Comparison of ENCODE assay signal across 10 mouse cellular contexts in the genomic region with DNA sequence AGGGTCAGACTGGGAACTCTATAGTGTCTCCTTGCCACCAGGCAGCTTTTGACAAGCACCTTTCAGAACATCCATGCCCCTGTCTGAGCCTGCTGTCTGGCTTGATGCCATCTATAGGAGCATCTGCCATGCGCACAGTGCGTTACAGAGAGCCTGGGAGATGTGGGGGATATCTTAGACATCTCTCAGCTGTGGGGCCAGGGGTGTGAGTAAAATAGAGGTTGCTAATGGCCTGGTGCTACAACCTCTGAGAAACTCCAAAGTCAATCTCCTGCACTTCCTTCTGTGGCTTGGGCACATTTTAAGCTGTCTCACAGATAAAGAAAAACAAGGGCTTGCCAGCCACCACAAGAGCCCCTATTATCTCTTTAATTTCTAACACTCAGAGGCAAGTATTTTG. TPM values are rescaled to one million over a fixed set of nuclear protein-coding genes. Genes with fewer than 3 reads are reported as not detected.
A peak's percentile ranks its signal among the peaks of the same experiment; 100 is the strongest.
DNase-seq lines count a peak whose midpoint lies in the region; ATAC-seq and TF ChIP-seq lines count a peak whose summit lies in the region.
"Had no signal": no experiment of that assay in that cellular context is flagged by ENCODE, and none has a peak within 500 bp of the region (broad histone marks: within the 10 kb centered on the region; RNA-seq: fewer than 3 reads in every experiment).

No protein-coding gene starts in this region.

- H3K9me3 ChIP-seq in liver, embryonic 13.5 days (replicated peaks), result no peaks in the 10 kb centered on the region
- H3K9me3 ChIP-seq in liver, postnatal 0 days (ENCODE audit: low read length), result no peaks in the 10 kb centered on the region
- H3K9me3 ChIP-seq in embryonic facial prominence, embryonic 13.5 days, result no peaks in the 10 kb centered on the region
- H3K9me3 ChIP-seq in midbrain, embryonic 15.5 days, result no peaks in the 10 kb centered on the region

- intact Hi-C loops in gastrocnemius, adult 2 months (cut with DNase I), result no loop called here

- no peak for DNase-seq in gastrocnemius, adult 2 months
- no peak for DNase-seq in gastrocnemius, postnatal 10 days
- no peak for DNase-seq in liver, embryonic 13.5 days
- no peak for DNase-seq in liver, postnatal 0 days
- no peak for DNase-seq in lung, postnatal 10 days
- DNase-seq in thymus, postnatal 4 days, result no peak
- DNase-seq: kidney, postnatal 14 days; right cerebral cortex, postnatal 4 days had no signal

- no peak for TF ChIP-seq CTCF in gastrocnemius, adult 2 months (IDR thresholded peaks at IDR 0.05)
- TF ChIP-seq CTCF in liver, postnatal 0 days (IDR thresholded peaks at IDR 0.05; ENCODE audit: low read depth), result no peak

- H3K36me3 ChIP-seq in liver, embryonic 13.5 days, result peaks cover 43% of the 10 kb centered on the region
- peaks cover 7% of the 10 kb centered on the region; the same call in 1 of the 2 replicates for H3K36me3 ChIP-seq in liver, postnatal 0 days (replicated peaks; ENCODE audit: insufficient read depth, low read length)
- H3K36me3 ChIP-seq in embryonic facial prominence, embryonic 13.5 days, result peaks cover 4% of the 10 kb centered on the region; the same call in 1 of the 2 replicates
- H3K36me3 ChIP-seq in midbrain, embryonic 15.5 days (replicated peaks), result 0 out of 2 replicates have a peak, but pooled peaks cover 4% of the 10 kb centered on the region

- no peak overlapping the region for H3K4me3 ChIP-seq in gastrocnemius, adult 2 months
- H3K4me3 ChIP-seq in liver, embryonic 13.5 days (replicated peaks), result no peak overlapping the region
- H3K4me3 ChIP-seq in liver, postnatal 0 days (ENCODE audit: low read depth, low read length), result no peak overlapping the region
- H3K4me3 ChIP-seq in embryonic facial prominence, embryonic 13.5 days, result no peak overlapping the region
- H3K4me3 ChIP-seq in midbrain, embryonic 15.5 days, result no peak overlapping the region

- no peak overlapping the region for H3K4me2 ChIP-seq in liver, embryonic 13.5 days
- no peak overlapping the region for H3K4me2 ChIP-seq in liver, postnatal 0 days (ENCODE audit: low read depth, low read length)
- peak overlapping the region; percentile 32; the same call in 1 of the 2 replicates for H3K4me2 ChIP-seq in embryonic facial prominence, embryonic 13.5 days
- H3K4me2 ChIP-seq in midbrain, embryonic 15.5 days, result no peak overlapping the region

- no peak for TF ChIP-seq EP300 in liver, postnatal 0 days (IDR thresholded peaks at IDR 0.05; ENCODE audit: low read depth)

- no peaks in the 10 kb centered on the region for H3K27me3 ChIP-seq in liver, embryonic 13.5 days
- H3K27me3 ChIP-seq in liver, postnatal 0 days (ENCODE audit: insufficient read depth, low read length), result no peaks in the 10 kb centered on the region
- no peaks in the 10 kb centered on the region for H3K27me3 ChIP-seq in embryonic facial prominence, embryonic 13.5 days
- H3K27me3 ChIP-seq in midbrain, embryonic 15.5 days (replicated peaks), result no peaks in the 10 kb centered on the region

- H3K27ac ChIP-seq in gastrocnemius, adult 2 months, result peak overlapping the region; percentile 68
- peak overlapping the region; percentile 34 for H3K27ac ChIP-seq in liver, embryonic 13.5 days
- H3K27ac ChIP-seq in liver, postnatal 0 days (ENCODE audit: low read depth), result no peak overlapping the region
- H3K27ac ChIP-seq in embryonic facial prominence, embryonic 13.5 days, result peak overlapping the region; percentile 91
- H3K27ac ChIP-seq in midbrain, embryonic 15.5 days, result peak overlapping the region; percentile 51

- no peak for ATAC-seq in liver, embryonic 13.5 days (ENCODE audit: low read depth)
- ATAC-seq in liver, postnatal 0 days, result no peak
- no peak for ATAC-seq in embryonic facial prominence, embryonic 13.5 days (ENCODE audit: insufficient number of reproducible peaks, insufficient read depth, low FRiP score, low TSS enrichment, low read depth)
- no peak for ATAC-seq in midbrain, embryonic 15.5 days (replicated peaks)

- H3K4me1 ChIP-seq in liver, embryonic 13.5 days (replicated peaks), result peaks cover 56% of the 10 kb centered on the region
- H3K4me1 ChIP-seq in liver, postnatal 0 days (ENCODE audit: insufficient read depth), result peaks cover 5% of the 10 kb centered on the region; the same call in 1 of the 2 replicates
- H3K4me1 ChIP-seq in embryonic facial prominence, embryonic 13.5 days, result peaks cover 43% of the 10 kb centered on the region
- 0 out of 2 replicates have a peak, but pooled peaks cover 6% of the 10 kb centered on the region for H3K4me1 ChIP-seq in midbrain, embryonic 15.5 days

- 60% methylated on average over 2 of the region's 2 CpGs for WGBS in liver, embryonic 13.5 days (ENCODE audit: insufficient replicate concordance)
- 53% methylated on average over 2 of the region's 2 CpGs for WGBS in liver, postnatal 0 days (ENCODE audit: insufficient replicate concordance)
- WGBS in embryonic facial prominence, embryonic 13.5 days, result 58% methylated on average over 2 of the region's 2 CpGs
- 80% methylated on average over 2 of the region's 2 CpGs for WGBS in midbrain, embryonic 15.5 days

- H3K9ac ChIP-seq in liver, embryonic 13.5 days, result no peak overlapping the region
- no peak overlapping the region for H3K9ac ChIP-seq in liver, postnatal 0 days (replicated peaks)
- H3K9ac ChIP-seq in embryonic facial prominence, embryonic 13.5 days, result peak overlapping the region; percentile 49
- H3K9ac ChIP-seq in midbrain, embryonic 15.5 days, result no peak overlapping the region

RNA-seq across cellular contexts. Expression of gene Crebrf, which starts 25.6 kb away (rescaled TPM):
- total RNA-seq in gastrocnemius, adult 2 months (2021), result 10 to 100 TPM; 39.6 to 40.2 TPM
- total RNA-seq in gastrocnemius, postnatal 10 days (2021), result 10 to 100 TPM; 17.7 to 18.9 TPM
- 2.2 and 2.3 TPM in 2 replicates for polyA plus RNA-seq in liver, embryonic 13.5 days (2015; fragmentation: Nextera tagmentation; extraction: Ambion mirVana)
- polyA plus RNA-seq in liver, postnatal 0 days (2015; fragmentation: Nextera tagmentation; extraction: Ambion mirVana), result 5.8 and 7.5 TPM in 2 replicates
- polyA plus RNA-seq in embryonic facial prominence, embryonic 13.5 days (2015; fragmentation: Nextera tagmentation; extraction: Ambion mirVana), result 8.1 and 8.2 TPM in 2 replicates
- polyA plus RNA-seq in midbrain, embryonic 15.5 days (2015; fragmentation: Nextera tagmentation; extraction: Ambion mirVana), result 11.8 and 14.8 TPM in 2 replicates

RNA-seq across cellular contexts. Expression of gene Atp6v0e, which starts 26.8 kb away (rescaled TPM):
- 10 to 100 TPM; 28.7 to 31.2 TPM for total RNA-seq in gastrocnemius, adult 2 months (2021)
- 10 to 100 TPM; 44.1 to 46.0 TPM for total RNA-seq in gastrocnemius, postnatal 10 days (2021)
- polyA plus RNA-seq in liver, embryonic 13.5 days (2015; fragmentation: Nextera tagmentation; extraction: Ambion mirVana), result 192 and 194 TPM in 2 replicates
- polyA plus RNA-seq in liver, postnatal 0 days (2015; fragmentation: Nextera tagmentation; extraction: Ambion mirVana), result 122 and 126 TPM in 2 replicates
- polyA plus RNA-seq in embryonic facial prominence, embryonic 13.5 days (2015; fragmentation: Nextera tagmentation; extraction: Ambion mirVana), result 180 and 202 TPM in 2 replicates
- polyA plus RNA-seq in midbrain, embryonic 15.5 days (2015; fragmentation: Nextera tagmentation; extraction: Ambion mirVana), result 82.7 and 89.4 TPM in 2 replicates
